Mouse (Mus musculus) liver, adult (tissue): Measurements from ENCODE around the gene Ncoa6.

Experiments
- GATA4 ChIP-seq: IDR thresholded peaks from 2 replicates; pipeline ENCODE4 v1.6.1; 2014; ENCODE audit warnings: mild to moderate bottlenecking, low read length; ENCODE audit not compliant: insufficient replicate concordance

Ncoa6 gene

DNA sequence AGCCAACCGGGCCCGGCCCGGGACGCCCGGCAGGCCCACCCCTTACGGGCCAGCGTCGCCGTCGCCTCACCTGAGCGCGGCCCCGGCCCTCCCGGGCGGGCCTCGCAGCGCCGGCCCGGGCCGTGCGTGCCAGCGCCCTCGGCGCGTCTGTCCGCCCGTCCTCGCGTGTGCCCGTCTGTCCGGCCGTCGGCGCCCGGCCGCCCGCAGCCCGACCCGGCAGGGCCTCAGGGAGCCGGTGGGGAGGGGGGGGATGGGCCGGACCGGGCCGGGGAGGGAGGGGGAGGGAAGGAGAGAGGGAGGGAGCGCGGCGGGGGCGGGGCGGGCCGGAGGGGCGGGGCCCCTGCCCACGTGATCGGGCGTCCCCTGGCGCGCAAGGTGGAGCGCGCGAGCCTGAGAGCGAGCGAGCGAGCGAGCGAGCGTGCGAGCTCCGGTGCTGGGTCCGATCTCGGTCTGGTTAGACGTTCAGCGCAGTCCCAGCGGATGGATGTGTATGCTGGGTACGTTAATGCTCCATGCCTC, at the start of gene Ncoa6:
Ncoa6 (minus strand) TSS at position 325 of the 519 bp plus-strand sequence.
- TF ChIP-seq GATA4, result no peak

DNA sequence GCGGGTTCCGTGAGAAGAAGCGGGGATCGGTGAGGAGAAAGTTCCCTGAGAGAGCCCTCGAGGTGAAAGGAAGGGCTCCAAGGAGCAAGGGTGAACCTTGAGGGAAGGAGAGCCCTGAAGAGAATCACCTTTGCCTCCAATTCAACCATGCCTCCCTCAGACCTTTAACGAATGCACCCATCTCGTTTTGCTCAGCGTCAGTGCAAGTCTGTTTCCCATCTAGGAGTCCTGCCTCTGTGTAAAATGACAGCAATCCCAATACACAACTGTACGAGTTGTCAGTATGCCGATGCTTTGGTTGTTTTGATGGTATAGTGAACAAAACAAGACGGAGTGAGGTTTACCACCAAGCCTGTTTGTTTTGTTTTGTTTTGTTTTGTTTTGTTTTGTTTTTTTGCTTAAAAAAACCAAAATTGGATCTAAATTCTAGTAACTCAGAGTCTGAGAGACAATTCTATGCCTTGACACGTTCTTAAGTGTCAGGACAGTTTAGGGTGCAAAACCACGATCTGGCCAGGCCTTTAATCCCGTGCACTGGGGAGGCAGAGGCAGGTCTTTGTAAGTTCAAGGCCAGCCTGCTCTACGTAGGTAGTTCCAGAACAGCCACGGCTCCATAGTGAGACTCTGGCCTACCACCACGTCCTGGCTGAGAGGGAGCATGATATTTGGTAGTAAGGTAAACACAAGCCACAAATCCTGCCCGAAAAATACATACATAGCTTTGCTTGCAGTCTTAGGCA, 45.0 kb upstream of the Ncoa6 start:
- no peak for TF ChIP-seq GATA4

DNA sequence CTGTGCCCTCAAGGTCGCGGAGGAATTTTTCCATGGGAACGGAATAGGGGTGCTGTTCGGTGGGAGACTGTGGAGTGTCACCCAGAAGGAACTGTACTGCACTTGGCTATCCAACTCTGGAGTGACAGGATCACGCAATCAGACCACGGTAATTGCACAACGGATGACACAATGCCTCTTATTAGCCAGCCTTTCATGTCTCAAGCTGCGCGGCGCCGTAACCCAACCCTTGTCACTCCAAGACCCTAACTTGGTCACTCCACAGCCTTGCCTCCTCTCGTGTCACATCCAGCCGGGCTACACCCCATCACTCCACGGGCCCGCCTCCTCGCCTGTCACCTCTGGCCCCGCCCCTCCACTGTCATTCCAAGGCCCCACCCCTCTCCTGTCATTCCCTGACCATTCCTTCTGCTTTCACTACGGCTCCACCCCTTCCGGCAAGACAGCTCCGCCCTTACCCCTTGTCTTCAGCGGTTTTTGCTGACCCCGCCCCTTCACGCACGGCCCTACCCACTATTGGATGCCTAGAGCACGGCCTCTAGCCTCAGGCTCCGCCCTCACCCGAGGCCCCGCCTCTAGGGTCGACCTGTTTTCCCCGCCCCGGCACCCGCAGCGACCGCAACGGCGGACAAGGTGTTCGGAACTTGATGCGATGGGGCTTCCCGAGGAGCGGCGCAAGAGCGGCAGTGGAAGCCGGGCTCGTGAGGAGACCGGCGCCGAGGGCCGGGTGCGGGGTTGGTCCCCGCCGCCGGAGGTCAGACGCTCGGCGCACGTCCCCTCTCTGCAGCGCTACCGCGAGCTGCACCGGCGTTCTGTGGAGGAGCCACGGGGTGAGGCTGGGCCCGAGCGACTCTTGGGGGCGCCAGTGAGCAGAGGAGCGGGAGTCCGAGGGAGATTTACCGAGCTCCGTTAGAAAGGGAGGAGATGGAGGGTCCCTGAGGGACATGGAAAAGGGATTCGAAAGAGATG, 44.0 kb upstream of the Ncoa6 start, which contains the start of the genes Acss2 and Ggt7:
Acss2 (plus strand) TSS at position 494 of the 969 bp plus-strand sequence.
Ggt7 (minus strand) TSS at position 783 of the 969 bp plus-strand sequence.
- no peak; the same call in 1 of the 2 replicates for TF ChIP-seq GATA4

DNA sequence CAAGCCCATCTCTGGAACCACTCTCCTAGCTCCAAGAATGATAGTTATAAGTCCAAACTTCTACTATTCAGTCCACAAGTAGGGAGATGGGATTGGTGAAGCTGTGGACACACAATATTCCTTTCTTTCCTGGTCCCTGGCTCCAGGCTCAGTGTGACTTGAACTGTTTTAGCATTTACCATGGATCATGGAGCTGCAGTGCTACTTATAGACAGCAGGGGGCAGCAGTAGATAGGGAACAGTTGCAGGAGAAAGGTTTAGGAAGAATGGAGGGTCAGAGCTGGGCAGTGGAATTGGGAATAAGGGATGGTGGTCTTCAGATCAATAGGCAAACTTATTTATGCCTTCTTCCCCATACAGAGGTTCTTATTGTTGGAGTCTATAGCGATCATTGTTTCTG, 42.2 kb upstream of the Ncoa6 start:
- no peak for TF ChIP-seq GATA4

DNA sequence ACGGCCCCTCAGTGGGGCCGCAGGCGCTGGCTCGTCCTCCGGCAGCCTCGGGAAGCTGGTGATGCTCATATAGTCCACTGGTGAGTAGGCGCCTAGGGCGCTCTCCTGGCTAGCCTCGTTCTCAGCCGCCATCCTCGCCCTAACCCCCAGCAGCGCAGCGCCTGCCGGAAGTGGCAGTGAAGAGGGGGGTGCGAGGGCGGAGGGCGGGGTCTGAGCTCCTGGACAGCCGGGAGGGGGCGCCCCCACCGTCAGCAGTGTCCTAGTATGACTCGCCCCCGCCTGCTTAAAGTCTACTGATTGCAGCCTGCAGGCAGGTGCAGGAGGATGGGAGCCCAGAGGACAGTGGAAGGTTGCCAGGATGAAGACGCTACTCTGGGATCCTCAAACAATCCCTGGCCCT, 41.0 kb upstream of the Ncoa6 start:
- TF ChIP-seq GATA4, result no peak

DNA sequence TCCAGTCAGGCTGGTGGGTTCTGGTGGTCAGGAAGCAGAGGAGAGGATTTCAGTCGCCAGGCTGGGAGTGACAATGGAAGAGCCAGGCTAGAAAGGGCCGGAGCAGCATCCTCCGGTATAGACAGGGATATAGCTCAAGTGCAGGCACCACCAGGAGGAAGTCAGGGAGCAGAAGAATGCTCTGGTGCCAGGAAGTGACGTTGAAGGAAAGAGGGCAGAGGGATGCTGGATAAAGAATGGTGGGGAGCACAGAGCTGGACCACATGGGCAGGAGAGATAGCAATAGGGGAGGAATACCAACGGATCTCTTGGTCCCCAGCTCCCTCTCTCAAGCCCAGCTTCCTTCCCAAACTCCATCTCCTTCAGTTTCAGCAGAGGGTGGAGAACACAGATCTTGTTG, 39.8 kb upstream of the Ncoa6 start:
- no peak for TF ChIP-seq GATA4

DNA sequence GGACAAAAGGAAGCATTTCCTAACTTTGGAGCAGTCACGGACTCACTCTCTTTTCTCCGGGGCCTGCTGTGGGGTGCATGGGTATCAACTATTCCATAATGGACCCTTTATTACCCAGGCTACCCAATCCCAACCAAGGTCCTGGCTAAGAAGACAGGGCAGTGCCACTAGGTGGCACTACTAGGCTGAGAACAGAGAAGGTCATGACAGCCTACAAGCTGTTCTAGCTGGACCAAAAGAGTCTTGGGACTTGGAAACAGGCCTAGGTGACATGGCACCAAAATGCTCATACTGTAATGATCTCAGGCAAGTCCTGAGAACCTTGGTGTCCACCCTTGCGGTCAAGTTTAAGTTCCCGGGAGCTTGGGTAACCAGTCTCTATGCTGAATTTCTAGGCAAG, 38.8 kb upstream of the Ncoa6 start:
- no peak for TF ChIP-seq GATA4

DNA sequence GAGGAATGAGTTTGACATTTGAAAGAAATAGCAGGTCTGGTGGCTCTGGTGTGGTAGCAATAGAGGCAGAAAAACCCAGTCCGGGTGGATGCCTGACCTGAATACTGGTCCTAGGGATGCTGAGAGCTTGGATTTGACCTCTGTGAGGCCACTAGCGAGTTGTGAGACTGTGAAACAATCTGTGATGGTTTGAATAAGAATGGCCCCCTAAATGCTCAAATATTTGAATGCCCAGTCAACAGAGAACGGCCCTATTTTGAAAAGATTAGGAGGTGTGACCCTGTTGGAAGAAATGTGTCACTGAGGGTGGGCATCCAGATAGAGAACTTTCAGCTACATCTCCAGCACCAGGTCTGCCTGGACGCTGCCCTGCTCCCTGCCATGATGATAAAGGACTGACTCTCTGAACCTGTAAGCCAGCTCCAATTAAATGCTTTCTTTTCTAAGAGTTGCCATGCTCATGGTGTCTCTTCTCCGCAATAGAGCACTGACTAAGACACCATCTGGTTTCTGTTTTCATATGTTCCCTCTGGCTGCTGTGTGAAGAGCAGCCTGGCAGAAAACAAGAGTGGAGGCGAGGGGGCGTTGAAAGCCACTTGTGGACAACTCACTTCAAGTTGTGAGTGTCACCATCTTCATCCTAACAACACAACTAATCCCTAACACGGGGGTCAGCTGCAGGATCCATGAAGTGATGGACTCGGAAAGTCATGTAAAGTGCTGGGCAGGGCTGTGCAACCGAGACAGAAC, 34.2 kb upstream of the Ncoa6 start:
- no peak for TF ChIP-seq GATA4

DNA sequence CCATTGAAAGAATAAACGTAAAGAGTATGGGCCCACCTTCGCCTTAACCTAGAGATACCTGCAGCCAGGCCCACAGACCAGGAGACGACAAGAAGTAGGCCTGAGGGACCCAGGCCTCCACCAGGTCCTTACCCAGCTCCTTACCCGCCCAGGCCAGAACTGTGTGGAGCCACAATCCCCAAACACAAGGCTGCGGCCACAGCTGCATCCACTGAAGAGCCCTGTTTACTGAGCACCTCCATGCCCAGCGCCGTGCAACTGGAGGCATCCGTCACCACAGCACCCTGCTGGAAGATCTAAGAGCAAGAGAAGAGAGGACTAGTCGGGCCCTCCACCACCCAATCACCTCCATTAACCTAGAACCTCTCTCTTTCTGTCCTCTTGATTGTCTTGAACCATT, 32.1 kb upstream of the Ncoa6 start:
- TF ChIP-seq GATA4, result no peak

DNA sequence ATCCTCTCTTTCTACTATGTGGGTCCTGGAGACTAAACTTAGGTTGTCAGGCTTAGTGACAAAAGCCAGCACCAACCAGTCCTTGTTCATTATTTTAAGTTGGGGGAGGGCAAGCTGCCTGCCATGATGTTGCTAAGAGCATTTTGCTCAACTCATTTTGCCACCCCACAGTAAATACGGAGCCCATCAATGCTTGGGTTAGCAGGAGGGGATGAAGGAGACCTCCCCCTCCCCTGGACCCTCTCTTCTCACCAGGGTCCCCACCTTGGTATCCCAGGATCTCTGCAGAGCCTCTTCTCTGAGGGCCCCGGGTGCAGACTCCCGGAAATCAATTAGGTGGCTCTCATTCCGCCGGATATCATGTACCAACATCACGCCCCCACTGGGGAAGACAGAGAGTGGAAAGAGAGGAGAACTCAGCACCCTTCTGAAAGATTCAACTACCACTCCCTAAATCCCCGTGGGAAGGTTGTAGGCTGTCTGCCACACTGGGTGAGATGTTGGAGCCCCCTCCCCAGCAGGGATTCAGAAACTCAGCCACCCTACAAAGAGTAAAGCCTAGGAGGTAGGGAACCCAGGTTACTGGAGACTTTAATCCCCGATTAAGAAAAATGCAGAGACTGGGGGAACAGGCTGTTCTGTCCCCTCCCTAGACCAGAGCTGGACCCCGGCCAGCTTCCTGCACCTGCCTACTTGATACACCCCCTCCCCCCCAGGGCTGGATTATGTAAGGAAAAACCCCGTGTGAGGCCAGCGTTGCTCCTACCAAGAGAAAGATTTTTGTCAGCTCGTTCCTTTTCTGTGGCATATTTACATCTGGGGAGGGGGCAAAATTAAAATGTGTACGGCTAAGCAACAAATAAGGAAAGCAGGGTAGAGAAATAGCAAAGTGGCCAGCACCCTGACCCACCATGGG, 31.0 kb upstream of the Ncoa6 start:
- no peak for TF ChIP-seq GATA4

DNA sequence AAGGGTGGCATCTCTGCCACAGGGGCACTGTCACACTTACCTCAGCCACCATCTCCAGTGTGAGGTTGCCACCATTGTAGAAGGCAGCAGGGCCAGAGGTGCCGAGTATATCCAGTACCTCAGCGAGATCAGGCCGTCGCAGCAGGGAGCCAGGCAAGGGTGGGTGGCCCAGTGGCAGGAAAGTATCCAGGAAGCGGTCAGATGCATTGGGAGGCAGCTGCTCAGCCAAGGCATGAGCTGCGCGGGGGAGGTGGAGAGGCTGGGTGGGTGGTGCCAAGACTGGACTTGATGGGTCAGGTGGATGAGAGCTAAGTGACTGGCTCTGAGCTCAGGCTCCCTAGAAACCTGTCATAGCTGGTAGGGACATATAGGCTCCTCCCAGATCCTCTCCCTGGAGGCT, 28.9 kb upstream of the Ncoa6 start:
- TF ChIP-seq GATA4, result no peak

DNA sequence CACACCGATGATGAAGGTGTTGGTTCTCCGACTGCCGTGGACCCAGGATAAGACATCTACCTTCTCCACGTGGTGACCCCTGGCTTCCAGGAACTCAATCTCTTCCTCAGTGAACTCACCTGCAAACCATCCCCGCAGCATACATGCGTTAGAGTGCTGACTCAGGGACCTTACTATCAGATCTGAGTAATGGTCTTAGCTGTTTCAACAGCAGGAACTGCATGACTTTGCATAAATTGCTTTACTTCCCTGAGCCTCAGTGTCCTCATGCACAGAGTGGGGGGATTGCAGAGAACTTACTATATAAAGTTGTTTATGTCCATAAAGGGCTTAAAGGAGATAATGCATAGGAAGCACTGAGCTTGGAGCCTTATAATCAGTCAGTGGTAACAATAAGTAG, 17.3 kb upstream of the Ncoa6 start:
- no peak for TF ChIP-seq GATA4

DNA sequence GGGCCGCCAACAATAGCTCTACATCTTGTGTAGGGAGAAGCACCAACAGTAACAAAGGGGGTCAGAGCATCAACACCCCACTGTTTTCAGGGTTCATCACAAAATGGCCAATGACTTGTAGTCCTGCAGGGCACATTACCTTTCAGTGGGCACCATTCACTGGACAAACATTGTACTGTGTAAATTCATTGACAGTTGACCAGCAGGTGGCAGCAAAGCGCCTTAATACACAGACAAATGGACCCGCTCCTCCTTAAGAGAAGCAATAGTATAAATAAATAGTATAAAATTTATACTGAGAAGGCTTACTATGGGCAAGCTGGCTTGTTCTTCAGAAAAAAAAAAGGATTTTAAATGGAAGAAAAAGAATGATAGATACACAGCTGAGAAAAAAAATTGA, 8.3 kb upstream of the Ncoa6 start:
- TF ChIP-seq GATA4, result no peak

DNA sequence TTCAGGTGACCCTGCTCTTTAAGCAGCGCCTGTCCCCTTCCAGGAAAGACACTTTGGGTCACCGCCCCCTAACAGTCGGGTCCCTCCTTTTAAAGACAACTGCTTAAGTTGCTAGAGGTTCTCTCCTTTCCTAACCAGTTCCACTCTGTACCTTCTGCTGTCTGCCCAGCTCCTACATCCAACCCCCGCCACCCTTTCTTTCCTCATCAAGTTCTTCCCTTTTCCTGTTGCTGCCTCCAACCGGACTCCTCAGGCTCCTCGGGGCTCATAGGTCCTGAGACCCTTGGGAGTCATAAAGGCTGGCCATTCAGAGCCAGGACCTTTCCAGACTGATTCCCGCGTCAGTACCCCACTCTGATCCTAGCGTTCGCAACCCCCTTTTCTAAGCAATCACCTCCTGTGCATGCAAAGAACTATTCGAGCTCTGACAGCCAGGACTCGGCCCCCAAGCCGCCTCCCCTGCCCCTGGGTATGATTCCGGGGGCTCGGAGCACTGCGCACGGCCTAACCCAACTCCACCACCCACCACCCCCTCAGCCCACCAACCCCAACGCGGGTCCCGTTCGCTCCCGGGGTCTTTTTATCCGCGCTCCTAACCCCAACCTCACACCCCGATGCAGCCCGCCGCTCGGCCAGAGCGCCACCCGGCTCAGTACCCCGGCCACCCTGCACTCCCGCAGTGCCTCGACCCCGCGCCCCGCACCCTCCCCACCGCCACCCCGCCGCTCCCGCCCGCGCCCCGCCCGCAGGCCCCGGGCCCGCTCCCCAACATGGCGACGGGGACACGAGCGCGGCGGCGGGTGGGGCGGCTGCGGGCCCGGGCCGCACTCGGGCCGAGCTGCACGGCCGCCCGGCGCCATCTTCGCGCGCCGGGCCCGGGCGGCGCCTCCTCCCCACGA, 774 bp downstream of the Ncoa6 start:
- no peak for TF ChIP-seq GATA4
